Mouse (Mus musculus): ENCODE data around the gene Eif2b2.

- TF ChIP-seq CTCF (IDR thresholded peaks at IDR 0.05; ENCODE audit: borderline replicate concordance, extremely low read depth, insufficient read depth, insufficient read length) (no peak), POLR2A (IDR thresholded peaks at IDR 0.05; ENCODE audit: borderline replicate concordance, extremely low read depth, insufficient read depth, insufficient read length, poor library complexity, severe bottlenecking) (no peak)
Observed at GRCm38 (mm10) chr12:85181475-85182344, 37.6 kb upstream of the Eif2b2 start.
